Mouse (Mus musculus) midbrain, embryonic 14.5 days (tissue): Measurements from ENCODE around the gene Pin1. TPM values are rescaled to one million over a fixed set of nuclear protein-coding genes. Genes with fewer than 3 reads are reported as not detected.

Experiments
- ATAC-seq: fragments of 200-750 bp; cut with Nextera tagmentation; 2 replicates; pipeline ENCODE4 v1.8.0; 2017; ENCODE audit warnings: moderate number of reproducible peaks, moderate library complexity; ENCODE audit not compliant: low FRiP score, low TSS enrichment
- DNase-seq: peaks from one replicate; pipeline ENCODE4 v3.0.0-alpha.2; 2015
- H3K27ac ChIP-seq: fragments of 300-500 bp; sonication (generic); replicated peaks from 2 replicates; pipeline ENCODE4 v1.5.1; 2014; ENCODE audit warnings: mild to moderate bottlenecking, low read depth, low read length, moderate library complexity
- H3K27me3 ChIP-seq: fragments of 300-500 bp; sonication (generic); 2 replicates; pipeline ENCODE4 v1.6.1; 2014; ENCODE audit warnings: low read length, control low read depth, mixed read lengths; ENCODE audit not compliant: control insufficient read depth, insufficient read depth
- H3K36me3 ChIP-seq: fragments of 300-500 bp; sonication (generic); 2 replicates; pipeline ENCODE4 v1.6.1; 2014; ENCODE audit warnings: low read length, control low read depth; ENCODE audit not compliant: control insufficient read depth, insufficient read depth
- H3K4me1 ChIP-seq: fragments of 300-500 bp; sonication (generic); 2 replicates; pipeline ENCODE4 v1.6.1; 2014; ENCODE audit warnings: mild to moderate bottlenecking, antibody characterized with exemption, low read length, control low read depth; ENCODE audit not compliant: control insufficient read depth, insufficient read depth
- H3K4me2 ChIP-seq: fragments of 300-500 bp; sonication (generic); 2 replicates; pipeline ENCODE4 v1.6.1; 2014; ENCODE audit warnings: mild to moderate bottlenecking, low read length, moderate library complexity
- H3K4me3 ChIP-seq: fragments of 300-500 bp; sonication (generic); replicated peaks from 2 replicates; pipeline ENCODE4 v1.5.1; 2014; ENCODE audit warnings: low read depth, low read length
- H3K9ac ChIP-seq: fragments of 300-500 bp; sonication (generic); replicated peaks from 2 replicates; pipeline ENCODE4 v1.6.1; 2014; ENCODE audit warnings: mild to moderate bottlenecking, low read length, moderate library complexity
- H3K9me3 ChIP-seq: fragments of 300-500 bp; sonication (generic); 2 replicates; pipeline ENCODE4 v1.6.1; 2016; ENCODE audit warnings: low read length, control low read depth, mixed read lengths; ENCODE audit not compliant: control insufficient read depth
- WGBS: fragments of 180-500 bp; shearing (Covaris S2); extraction: QIAGEN DNeasy Blood & Tissue Kit; methylation state at CpG from one replicate; pipeline ENCODE4 v1.1.7; 2014; 5-methylcytosine and 5-hydroxymethylcytosine counted together
- polyA plus RNA-seq: library from polyadenylated mRNA; unstranded; fragments of >200 nt; fragmentation: Nextera tagmentation; extraction: Ambion mirVana; gene quantifications from 2 replicates; pipeline ENCODE4 v1.2.1, GENCODE M21; 2014

Gene Pin1
- polyA plus RNA-seq, 1 experiment from 2014 or later = 56.7 TPM

DNA sequence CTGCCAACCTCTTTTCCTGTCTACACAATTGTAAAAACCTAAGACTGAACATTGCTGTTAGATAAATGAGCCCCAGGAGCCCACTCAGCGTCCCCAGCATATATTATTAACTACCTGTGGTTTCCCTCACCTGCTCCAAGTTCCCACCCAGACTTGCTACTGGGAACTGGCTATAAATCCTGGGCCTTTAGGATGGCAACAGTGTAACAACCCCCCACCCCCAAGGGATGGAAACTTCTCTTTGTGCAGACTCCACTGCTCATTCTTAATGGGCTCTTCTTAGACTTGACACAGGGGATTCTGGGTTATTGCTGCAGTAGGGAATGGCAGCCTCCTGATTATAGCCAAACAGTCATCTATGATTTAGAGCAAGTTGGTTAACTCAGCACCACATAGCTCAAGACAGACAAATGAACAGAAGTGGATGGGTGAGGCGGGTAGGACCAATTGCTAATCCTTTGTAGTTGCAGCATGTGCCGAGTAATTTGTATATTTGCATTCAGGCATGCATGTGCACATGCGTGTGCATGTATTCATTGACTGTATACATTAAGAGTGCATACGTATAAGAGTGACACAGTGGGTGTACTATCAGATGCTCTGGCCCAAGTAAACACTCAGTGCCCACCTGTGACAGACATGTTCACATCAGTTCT is 13.2 kb downstream of the Pin1 start:
- no peak overlapping the region for H3K4me3 ChIP-seq
- peak overlapping the region; percentile 68 for H3K27ac ChIP-seq
- no peak overlapping the region for H3K4me2 ChIP-seq
- no peak for ATAC-seq
- 73% methylated on average over 5 of the region's 5 CpGs for WGBS
- no peak overlapping the region for H3K9ac ChIP-seq
- peaks cover 51% of the 10 kb centered on the region for H3K36me3 ChIP-seq
- H3K27me3 ChIP-seq = no peaks in the 10 kb centered on the region
- no peak for DNase-seq
- peaks cover 19% of the 10 kb centered on the region for H3K4me1 ChIP-seq
- no peaks in the 10 kb centered on the region for H3K9me3 ChIP-seq

DNA sequence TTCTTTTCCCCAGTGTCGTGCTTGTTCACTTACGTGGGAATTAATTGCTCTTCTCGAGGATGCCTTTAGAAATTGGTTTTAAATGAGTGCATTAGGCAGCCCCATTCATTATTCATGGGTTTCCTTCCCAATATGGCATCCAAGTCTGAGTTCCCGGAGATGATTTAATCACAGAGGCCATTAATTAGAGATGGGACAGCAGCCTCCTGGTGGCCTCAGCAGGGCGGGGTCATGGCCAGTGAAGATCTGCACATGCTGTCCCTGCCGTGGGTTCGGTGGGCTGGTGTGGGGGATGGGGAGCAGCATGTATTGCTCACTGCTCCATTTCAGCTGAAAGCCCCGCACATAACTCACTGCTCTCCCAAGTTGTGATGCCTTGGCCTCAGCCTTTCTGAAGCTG is 14.0 kb downstream of the Pin1 start:
- Histone ChIP-seq H3K27ac (0 out of 2 replicates have a peak overlapping the region, but pooled peaks have one; percentile 26), H3K4me2 (no peak overlapping the region), H3K9ac (no peak overlapping the region), H3K9me3 (no peaks in the 10 kb centered on the region), H3K4me3 (no peak overlapping the region), H3K27me3 (no peaks in the 10 kb centered on the region), H3K4me1 (peaks cover 19% of the 10 kb centered on the region), H3K36me3 (peaks cover 48% of the 10 kb centered on the region)
- 16% methylated on average over 8 of the region's 8 CpGs for WGBS
- DNase-seq = peak; percentile 53
- no peak for ATAC-seq

DNA sequence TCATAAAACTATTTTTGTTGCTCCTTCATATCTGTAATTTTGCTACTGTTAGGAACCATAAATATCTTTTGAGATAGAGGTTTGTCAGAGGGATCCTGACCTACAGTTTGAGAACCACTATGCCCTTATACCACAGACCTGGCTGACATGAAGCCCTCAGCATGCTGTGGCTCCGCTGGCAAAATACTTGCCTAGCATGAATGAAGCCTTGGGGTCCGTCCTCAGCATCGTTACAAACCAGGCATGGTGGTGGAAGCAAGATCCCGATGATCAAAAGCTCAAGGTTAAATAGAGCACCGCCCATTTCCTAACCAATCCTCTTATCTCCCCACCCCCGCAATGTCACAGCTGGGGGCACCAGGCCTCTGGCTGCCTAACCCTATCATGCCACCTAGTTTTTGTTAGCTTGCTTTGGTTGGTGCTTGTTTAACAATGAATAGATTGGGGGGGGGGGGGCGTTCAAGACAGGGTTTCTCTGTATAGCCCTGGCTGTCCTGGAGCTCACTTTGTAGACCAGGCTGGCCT is 14.7 kb downstream of the Pin1 start:
- Histone ChIP-seq H3K4me1 (peaks cover 19% of the 10 kb centered on the region), H3K27me3 (no peaks in the 10 kb centered on the region), H3K9ac (no peak overlapping the region), H3K9me3 (no peaks in the 10 kb centered on the region), H3K4me2 (no peak overlapping the region), H3K27ac (0 out of 2 replicates have a peak overlapping the region, but pooled peaks have one; percentile 26), H3K36me3 (peaks cover 44% of the 10 kb centered on the region), H3K4me3 (no peak overlapping the region)
- 12% methylated on average over 7 of the region's 7 CpGs for WGBS
- ATAC-seq = no peak
- DNase-seq = no peak

DNA sequence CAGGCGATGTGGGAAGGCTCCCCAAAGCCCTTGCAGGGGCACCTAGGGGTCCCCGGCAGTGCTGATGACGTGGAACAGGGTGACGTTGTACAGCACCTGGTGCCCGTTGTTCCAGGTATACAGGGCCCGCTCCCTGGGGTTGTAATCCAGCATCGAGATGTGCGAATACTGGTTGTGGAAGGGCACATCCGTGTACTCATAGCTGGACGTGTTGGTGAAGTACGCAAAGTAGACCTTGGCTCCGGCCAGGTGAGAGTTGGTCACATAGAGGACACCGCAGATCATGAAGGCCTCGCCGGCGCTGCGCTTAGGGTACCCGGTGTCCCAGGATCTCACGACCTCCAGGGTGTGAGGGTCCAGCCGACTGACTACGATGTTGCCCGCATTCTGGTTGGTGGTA is 16.2 kb downstream of the Pin1 start:
- peaks cover 16% of the 10 kb centered on the region for H3K4me1 ChIP-seq
- no peaks in the 10 kb centered on the region for H3K9me3 ChIP-seq
- DNase-seq = no peak
- WGBS = 95% methylated on average over 22 of the region's 22 CpGs
- no peak overlapping the region for H3K27ac ChIP-seq
- no peaks in the 10 kb centered on the region for H3K27me3 ChIP-seq
- H3K36me3 ChIP-seq = peaks cover 38% of the 10 kb centered on the region
- no peak overlapping the region for H3K4me2 ChIP-seq
- H3K4me3 ChIP-seq = no peak overlapping the region
- no peak overlapping the region for H3K9ac ChIP-seq
- ATAC-seq = no peak

DNA sequence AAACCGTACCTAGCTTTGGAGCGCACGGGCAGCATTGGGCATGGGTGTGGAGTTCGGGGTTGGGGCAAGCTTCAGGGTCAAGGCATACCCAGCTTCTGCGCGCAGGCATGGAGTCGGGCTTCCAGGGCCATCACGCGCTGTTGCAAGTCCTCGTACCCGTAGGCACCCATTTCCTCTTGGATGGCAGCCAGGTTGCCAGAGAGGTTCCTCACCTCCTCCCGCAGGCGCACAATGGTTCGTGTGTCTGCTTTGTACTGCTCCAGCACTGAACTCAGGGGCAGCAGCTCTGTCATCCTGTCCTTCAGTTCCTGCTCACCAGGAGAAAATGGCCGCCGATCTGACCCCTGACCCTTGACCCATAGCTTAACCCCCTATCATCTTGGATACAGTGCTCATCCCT is 20.2 kb downstream of the Pin1 start:
- no peaks in the 10 kb centered on the region for H3K9me3 ChIP-seq
- DNase-seq (no peak), ATAC-seq (no peak)
- no peak overlapping the region for H3K4me3 ChIP-seq
- H3K36me3 ChIP-seq = peaks cover 25% of the 10 kb centered on the region; the same call in 1 of the 2 replicates
- no peaks in the 10 kb centered on the region for H3K27me3 ChIP-seq
- no peaks in the 10 kb centered on the region for H3K4me1 ChIP-seq
- H3K4me2 ChIP-seq = no peak overlapping the region
- WGBS = 90% methylated on average over 16 of the region's 16 CpGs
- no peak overlapping the region for H3K9ac ChIP-seq
- no peak overlapping the region for H3K27ac ChIP-seq

DNA sequence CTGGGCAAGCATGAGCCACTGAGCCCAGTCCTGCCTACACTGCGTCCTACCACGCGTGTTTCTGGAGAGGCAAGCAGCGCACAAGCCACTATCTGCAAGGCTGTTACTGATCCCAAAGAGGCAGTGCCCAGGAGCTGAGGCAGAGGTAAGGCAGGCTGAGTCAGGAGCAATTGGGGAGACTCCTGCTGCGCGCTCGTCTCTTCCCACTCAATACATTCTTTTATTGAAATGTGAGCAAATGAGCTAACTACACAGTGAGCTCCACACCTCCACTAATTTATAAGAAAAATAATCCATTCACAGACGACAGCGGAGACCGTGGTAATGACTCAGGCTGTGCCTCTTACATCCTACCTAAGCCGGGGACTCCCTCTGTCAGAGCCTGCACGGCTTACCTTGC is 26.0 kb downstream of the Pin1 start:
- no peak for ATAC-seq
- H3K4me3 ChIP-seq = no peak overlapping the region
- WGBS = 89% methylated on average over 12 of the region's 12 CpGs

DNA sequence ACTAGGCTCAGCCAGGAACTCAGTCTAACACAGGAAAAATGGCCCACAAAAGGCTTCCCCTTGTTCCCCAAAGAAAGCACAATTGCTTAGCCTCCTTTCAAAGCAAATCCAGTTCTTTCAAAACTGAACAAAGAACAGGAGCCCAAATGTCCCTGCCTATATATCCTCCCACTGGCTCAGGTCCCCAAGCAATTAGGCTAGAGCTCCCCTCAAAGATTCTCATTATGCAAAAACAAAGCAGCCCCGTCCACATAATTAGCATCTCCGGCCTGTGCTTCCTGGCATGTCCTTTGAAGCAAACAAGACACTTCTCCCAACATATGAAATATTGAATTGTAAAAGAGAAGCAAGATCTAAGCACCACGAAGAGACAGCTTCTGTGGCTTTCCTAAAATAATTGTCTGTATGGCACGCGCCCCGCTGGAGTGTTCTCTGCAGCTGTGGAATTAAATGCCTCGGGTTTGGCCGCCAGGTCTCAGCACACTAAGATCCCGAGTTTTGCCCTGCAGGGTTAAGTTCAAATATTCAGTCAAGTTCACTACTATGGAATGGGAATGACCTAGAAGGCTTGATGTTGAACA is 28.6 kb downstream of the Pin1 start:
- no peak for ATAC-seq
- DNase-seq = peak; percentile 54
- 55% methylated on average over 9 of the region's 9 CpGs for WGBS
- Histone ChIP-seq H3K4me2 (no peak overlapping the region), H3K9ac (no peak overlapping the region), H3K27ac (peak overlapping the region; percentile 75), H3K4me3 (no peak overlapping the region), H3K9me3 (no peaks in the 10 kb centered on the region), H3K4me1 (peaks cover 4% of the 10 kb centered on the region; the same call in 1 of the 2 replicates), H3K27me3 (no peaks in the 10 kb centered on the region), H3K36me3 (no peaks in the 10 kb centered on the region)

More for the DNA sequence above, 26.0 kb downstream of the Pin1 start:
- H3K9ac ChIP-seq = no peak overlapping the region
- DNase-seq = no peak
- no peak overlapping the region for H3K4me2 ChIP-seq
- H3K9me3 ChIP-seq = no peaks in the 10 kb centered on the region
- no peaks in the 10 kb centered on the region for H3K27me3 ChIP-seq
- no peak overlapping the region for H3K27ac ChIP-seq
- peaks cover 4% of the 10 kb centered on the region; the same call in 1 of the 2 replicates for H3K4me1 ChIP-seq
- H3K36me3 ChIP-seq = 0 out of 2 replicates have a peak, but pooled peaks cover 4% of the 10 kb centered on the region

DNA sequence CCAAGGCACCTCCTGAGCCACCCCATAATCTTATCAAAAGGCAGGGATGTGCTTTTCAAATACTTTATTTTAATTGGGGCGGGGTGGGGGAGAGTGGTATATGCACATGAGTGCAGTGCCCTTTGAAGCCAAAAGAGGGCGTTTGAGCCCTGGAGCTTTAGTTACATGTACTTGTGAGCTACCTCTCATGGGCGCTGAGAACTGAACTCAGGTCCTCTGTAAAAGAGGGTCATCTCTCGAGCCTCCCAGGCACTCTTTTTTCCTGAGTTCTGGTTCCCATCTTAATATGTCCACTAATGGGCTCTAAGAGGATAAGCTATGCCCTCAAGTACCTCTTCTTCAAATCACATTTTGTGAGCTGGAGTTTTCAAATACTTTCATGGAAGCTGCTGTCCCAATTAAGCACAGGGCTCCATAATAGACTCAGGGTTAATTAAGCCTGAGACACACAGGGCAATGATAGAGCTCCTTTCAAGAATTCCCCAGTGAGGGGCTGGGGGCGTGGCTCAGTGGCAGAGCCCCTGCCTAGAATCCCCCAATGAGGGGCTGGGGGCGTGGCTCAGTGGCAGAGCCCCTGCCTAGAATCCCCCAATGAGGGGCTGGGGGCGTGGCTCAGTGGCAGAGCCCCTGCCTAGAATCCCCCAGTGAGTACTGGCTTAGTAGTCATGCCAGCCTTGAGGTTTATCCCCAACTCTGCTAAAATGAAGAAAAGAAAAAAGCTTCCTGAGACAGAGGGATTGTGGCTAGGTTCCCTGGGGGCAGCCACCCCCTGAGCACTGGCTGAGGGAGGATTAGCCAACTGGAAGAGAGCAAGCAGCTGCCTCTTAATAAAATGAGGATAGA is 29.9 kb downstream of the Pin1 start:
- peak; percentile 72 for ATAC-seq
- H3K4me2 ChIP-seq = no peak overlapping the region
- no peaks in the 10 kb centered on the region for H3K9me3 ChIP-seq
- no peaks in the 10 kb centered on the region for H3K36me3 ChIP-seq
- H3K27ac ChIP-seq = peak overlapping the region; percentile 52; the same call in 1 of the 2 replicates
- H3K27me3 ChIP-seq = no peaks in the 10 kb centered on the region
- WGBS = 55% methylated on average over 6 of the region's 7 CpGs
- no peak overlapping the region for H3K4me3 ChIP-seq
- peaks cover 4% of the 10 kb centered on the region; the same call in 1 of the 2 replicates for H3K4me1 ChIP-seq
- no peak overlapping the region for H3K9ac ChIP-seq
- DNase-seq = peak; percentile 66
